Mouse (Mus musculus) stomach, embryonic 14.5 days (tissue): Measurements from ENCODE around the gene Usb1. TPM values are rescaled to one million over a fixed set of nuclear protein-coding genes. Genes with fewer than 3 reads are reported as not detected.

ENCODE experiments used
- ATAC-seq: fragments of 200-750 bp; cut with Nextera tagmentation; 2 replicates; pipeline ENCODE4 v1.8.0; 2017; ENCODE audit warnings: low read depth, moderate TSS enrichment; ENCODE audit not compliant: insufficient number of reproducible peaks, insufficient read depth, low FRiP score
- H3K27ac ChIP-seq: fragments of 300-500 bp; sonication (generic); 2 replicates; pipeline ENCODE4 v1.5.1; 2014; ENCODE audit warnings: mild to moderate bottlenecking, low read length, moderate library complexity, mixed read lengths
- H3K27me3 ChIP-seq: fragments of 300-500 bp; sonication (generic); 2 replicates; pipeline ENCODE4 v1.6.1; 2014; ENCODE audit warnings: low read length, control low read depth, mixed read lengths; ENCODE audit not compliant: control insufficient read depth, insufficient read depth
- H3K36me3 ChIP-seq: fragments of 300-500 bp; sonication (generic); 2 replicates; pipeline ENCODE4 v1.6.1; 2014; ENCODE audit warnings: mild to moderate bottlenecking, control low read depth, low read length, moderate library complexity, mixed read lengths; ENCODE audit not compliant: control insufficient read depth, insufficient read depth
- H3K4me1 ChIP-seq: fragments of 300-500 bp; sonication (generic); 2 replicates; pipeline ENCODE4 v1.6.1; 2014; ENCODE audit warnings: low read length, control low read depth, mixed read lengths; ENCODE audit not compliant: control insufficient read depth, insufficient read depth
- H3K4me2 ChIP-seq: fragments of 300-500 bp; sonication (generic); replicated peaks from 2 replicates; pipeline ENCODE4 v1.6.1; 2014; ENCODE audit warnings: low read depth, low read length, control low read depth
- H3K4me3 ChIP-seq: fragments of 300-500 bp; sonication (generic); 2 replicates; pipeline ENCODE4 v1.5.1; 2014; ENCODE audit warnings: low read depth, low read length, control low read depth
- H3K9ac ChIP-seq: fragments of 300-500 bp; sonication (generic); replicated peaks from 2 replicates; pipeline ENCODE4 v1.6.1; 2014; ENCODE audit warnings: low read depth, mild to moderate bottlenecking, control low read depth, low read length, moderate library complexity, mixed read lengths
- H3K9me3 ChIP-seq: fragments of 300-500 bp; sonication (generic); 2 replicates; pipeline ENCODE4 v1.6.1; 2016; ENCODE audit warnings: low read depth, low read length, control low read depth; ENCODE audit not compliant: control insufficient read depth
- WGBS: fragments of 180-500 bp; shearing (Covaris S2); extraction: QIAGEN DNeasy Blood & Tissue Kit; methylation state at CpG from one replicate; pipeline ENCODE4 v1.1.7; 2014; 5-methylcytosine and 5-hydroxymethylcytosine counted together
- polyA plus RNA-seq: library from polyadenylated mRNA; unstranded; fragments of >200 nt; fragmentation: Nextera tagmentation; extraction: Ambion mirVana; gene quantifications from 2 replicates; pipeline ENCODE4 v1.2.1, GENCODE M21; 2014

The Usb1 gene
- polyA plus RNA-seq, 1 experiment from 2014 or later = 38.0 TPM

DNA sequence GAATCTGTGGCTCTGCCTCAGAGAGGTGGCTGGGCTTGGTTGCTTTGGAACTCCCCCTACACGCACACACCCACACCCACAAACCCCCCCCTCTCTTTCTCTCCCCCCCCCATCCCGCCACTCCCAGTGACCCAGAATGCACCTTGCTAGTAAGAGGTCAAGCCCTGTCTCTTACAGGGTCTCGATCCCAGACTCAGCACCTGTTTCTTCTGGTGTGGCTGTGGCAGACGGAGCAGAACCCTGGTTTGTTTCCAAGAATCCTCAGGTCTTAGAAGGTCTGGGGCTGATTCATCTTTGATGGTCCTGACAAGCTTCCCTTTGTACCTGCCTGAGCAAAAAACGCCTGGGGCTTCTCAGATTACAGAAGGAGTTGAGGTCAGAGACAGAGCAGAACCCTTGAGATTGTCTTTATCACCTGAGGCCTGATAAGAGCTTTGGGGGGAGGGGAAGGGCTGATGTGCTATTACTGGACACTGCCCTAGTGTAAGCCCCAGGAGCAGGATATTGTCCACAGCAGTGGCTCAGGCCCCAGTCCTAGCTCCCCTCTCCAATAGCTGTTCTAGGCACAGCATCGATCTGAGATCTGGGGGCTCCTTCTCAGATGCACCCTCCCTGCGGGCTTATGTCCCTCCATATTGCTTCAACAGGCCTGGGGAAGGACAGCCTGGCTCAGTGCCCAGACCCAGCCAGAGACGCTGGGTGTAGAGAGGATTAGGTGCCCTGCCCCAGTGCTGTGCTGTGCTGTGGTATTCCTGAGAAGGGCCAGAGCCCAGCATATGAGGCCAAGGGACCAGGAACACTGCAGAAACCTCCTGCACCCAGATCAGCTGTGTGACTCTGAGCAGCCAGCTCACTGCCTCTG is 26.7 kb downstream of the Usb1 start:
- Histone ChIP-seq H3K9ac (0 out of 2 replicates have a peak overlapping the region, but pooled peaks have one; percentile 3), H3K4me3 (no peak overlapping the region), H3K9me3 (no peaks in the 10 kb centered on the region; the same call in 1 of the 2 replicates), H3K4me1 (peaks cover 21% of the 10 kb centered on the region), H3K27ac (peak overlapping the region; percentile 63; the same call in 1 of the 2 replicates), H3K36me3 (no peaks in the 10 kb centered on the region), H3K27me3 (0 out of 2 replicates have a peak, but pooled peaks cover 1% of the 10 kb centered on the region), H3K4me2 (no peak overlapping the region)
- 36% methylated on average over 7 of the region's 8 CpGs for WGBS
- ATAC-seq = peak; percentile 34

DNA sequence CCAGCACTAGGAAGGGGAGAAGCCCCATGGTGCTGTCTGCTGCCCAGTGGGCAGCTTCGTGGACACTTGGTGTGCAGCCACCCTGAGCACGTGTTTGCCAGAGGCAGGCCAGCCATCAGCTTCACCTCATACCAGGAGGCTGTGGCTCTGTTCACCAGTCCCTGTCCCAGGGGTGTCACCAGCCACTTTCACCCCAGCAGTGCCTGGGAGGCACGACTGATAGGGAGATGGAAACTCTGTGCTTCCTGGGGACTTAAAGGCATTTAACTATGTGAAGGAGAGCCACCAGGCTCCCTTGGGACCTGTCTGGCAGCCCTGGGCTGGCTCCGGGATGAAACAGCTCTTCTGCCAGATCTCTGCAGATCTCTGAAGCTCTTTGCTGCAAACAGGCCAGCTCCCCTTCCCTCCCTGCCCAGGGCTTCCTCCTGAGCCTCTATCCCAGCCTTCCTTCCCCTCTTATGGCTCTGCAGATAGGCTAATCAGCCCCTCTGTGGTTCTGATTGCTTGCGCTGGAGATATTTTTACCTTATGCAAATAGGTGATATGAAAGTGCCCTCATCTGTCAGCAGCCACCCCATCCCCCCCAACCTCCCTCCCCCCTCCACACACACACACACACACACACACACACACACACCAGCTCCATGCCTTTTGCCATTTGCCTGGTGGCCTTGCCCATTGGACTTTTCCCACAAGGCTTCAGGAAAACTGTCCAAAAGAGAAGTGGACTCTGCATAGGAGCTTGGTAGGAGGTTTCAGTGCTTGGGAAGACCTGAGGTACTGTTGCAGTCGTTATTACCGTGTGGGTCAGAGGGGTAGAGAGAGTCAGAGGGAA is 28.3 kb downstream of the Usb1 start:
- Histone ChIP-seq H3K9me3 (no peaks in the 10 kb centered on the region; the same call in 1 of the 2 replicates), H3K4me2 (no peak overlapping the region), H3K9ac (no peak overlapping the region), H3K4me3 (no peak overlapping the region), H3K27ac (peak overlapping the region; percentile 58; the same call in 1 of the 2 replicates), H3K27me3 (no peaks in the 10 kb centered on the region), H3K4me1 (peaks cover 21% of the 10 kb centered on the region), H3K36me3 (no peaks in the 10 kb centered on the region)
- ATAC-seq = 0 out of 2 replicates have a peak, but pooled peaks have one; percentile 25
- WGBS = 48% methylated on average over 7 of the region's 7 CpGs

DNA sequence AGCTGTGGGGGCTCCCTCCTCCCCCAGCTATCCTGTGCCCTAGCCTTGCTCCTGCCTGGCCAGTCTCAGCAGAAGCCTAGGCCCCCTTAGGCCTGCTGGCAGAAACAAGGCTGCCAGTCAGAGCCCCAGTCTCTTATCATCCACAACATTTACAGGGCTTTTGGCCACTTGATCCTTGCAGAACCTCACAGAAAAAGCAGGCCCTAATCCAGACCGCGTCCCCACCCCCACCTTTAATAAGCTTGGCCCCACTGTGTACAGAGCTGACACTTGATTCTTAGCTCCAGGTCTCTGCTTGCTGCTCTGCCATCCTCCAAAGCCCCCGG is 28.9 kb downstream of the Usb1 start:
- Histone ChIP-seq H3K4me2 (no peak overlapping the region), H3K9me3 (no peaks in the 10 kb centered on the region; the same call in 1 of the 2 replicates), H3K36me3 (no peaks in the 10 kb centered on the region), H3K27me3 (no peaks in the 10 kb centered on the region), H3K27ac (no peak overlapping the region), H3K9ac (no peak overlapping the region), H3K4me3 (no peak overlapping the region), H3K4me1 (peaks cover 21% of the 10 kb centered on the region)
- WGBS = 63% methylated on average over 3 of the region's 3 CpGs
- ATAC-seq = no peak

DNA sequence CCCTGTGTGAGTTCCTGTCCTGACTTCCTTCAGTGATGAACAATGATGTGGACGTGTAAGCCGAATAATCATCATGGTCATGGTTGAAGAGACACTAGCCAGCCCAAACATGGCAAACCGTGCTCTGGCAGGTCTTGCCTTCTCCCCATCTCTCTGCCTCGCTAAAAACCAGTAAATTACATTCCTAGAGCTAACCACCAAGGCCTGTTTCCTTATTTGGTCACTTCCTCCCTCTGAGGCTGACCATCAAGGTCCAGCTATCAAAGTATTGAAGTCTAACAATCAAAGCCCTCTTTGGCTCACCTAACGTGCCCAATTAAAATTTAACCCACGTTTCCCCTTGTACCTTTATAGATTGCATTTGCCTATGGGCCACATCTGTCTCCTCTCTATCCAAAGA is 30.2 kb downstream of the Usb1 start:
- H3K36me3 ChIP-seq = no peaks in the 10 kb centered on the region
- H3K4me2 ChIP-seq = no peak overlapping the region
- 61% methylated on average over 6 of the region's 6 CpGs for WGBS
- no peaks in the 10 kb centered on the region for H3K27me3 ChIP-seq
- no peak overlapping the region for H3K9ac ChIP-seq
- H3K4me3 ChIP-seq = no peak overlapping the region
- H3K27ac ChIP-seq = no peak overlapping the region
- peaks cover 21% of the 10 kb centered on the region for H3K4me1 ChIP-seq
- no peak for ATAC-seq
- no peaks in the 10 kb centered on the region; the same call in 1 of the 2 replicates for H3K9me3 ChIP-seq

DNA sequence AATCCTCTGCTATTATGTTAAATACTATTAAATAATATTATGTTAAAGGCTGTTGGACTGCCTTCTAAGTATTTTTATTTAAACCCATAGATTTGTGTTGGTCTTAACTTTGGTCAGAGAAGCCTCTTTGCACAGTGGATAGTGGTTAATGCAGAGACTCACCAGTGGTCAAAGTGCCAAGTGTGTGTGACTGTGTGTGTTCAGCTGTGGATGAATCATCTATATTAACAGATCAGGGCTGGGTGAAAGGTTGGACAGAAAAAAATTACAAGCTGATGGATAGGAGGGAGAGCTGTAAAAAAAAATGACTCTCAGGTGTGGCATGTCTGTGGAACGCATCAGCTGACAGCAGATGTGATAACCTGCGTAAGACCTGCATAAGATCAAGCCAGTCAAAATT is 31.8 kb downstream of the Usb1 start:
- Histone ChIP-seq H3K4me2 (no peak overlapping the region), H3K27ac (no peak overlapping the region), H3K9me3 (no peaks in the 10 kb centered on the region; the same call in 1 of the 2 replicates), H3K4me1 (peaks cover 16% of the 10 kb centered on the region; the same call in 1 of the 2 replicates), H3K4me3 (no peak overlapping the region), H3K9ac (no peak overlapping the region), H3K36me3 (no peaks in the 10 kb centered on the region), H3K27me3 (no peaks in the 10 kb centered on the region)
- no peak for ATAC-seq
- 95% methylated on average over 2 of the region's 2 CpGs for WGBS

DNA sequence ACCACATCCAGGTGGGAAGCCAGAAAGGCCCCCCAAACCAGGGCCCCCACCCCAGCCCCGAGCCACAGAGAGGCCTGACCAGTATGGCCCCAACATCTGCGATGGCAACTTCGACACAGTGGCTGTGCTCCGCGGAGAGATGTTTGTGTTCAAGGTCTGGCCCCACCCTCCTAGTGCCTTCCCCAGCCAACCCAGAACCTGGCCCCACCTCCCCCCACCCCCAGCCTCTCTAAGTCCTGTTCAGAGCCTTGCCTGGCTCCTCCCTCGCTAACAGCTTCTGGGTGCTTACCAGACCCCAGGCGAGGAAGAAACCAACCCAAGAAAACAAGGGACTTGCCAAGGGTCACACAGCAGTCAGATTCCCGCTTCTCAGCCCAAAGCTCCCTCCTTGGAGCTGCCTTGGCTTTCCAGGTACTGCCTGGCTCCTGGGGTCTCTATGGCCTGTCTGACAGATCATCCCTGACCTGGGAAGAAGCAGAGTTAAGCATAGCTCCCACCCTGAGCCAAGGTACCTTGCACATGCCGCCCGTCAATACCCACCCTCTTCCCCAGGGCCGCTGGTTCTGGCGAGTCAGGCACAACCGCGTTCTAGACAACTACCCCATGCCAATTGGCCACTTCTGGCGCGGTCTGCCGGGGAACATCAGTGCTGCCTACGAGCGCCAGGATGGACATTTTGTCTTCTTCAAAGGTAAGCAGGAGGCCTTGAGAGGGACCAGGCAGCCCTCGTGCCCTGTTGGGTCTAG is 37.7 kb downstream of the Usb1 start:
- peak overlapping the region; percentile 51 for H3K4me2 ChIP-seq
- H3K27me3 ChIP-seq = no peaks in the 10 kb centered on the region
- H3K4me3 ChIP-seq = peak overlapping the region; percentile 10; the same call in 1 of the 2 replicates
- no peak overlapping the region; the same call in 1 of the 2 replicates for H3K27ac ChIP-seq
- H3K9me3 ChIP-seq = no peaks in the 10 kb centered on the region
- H3K4me1 ChIP-seq = peaks cover 12% of the 10 kb centered on the region; the same call in 1 of the 2 replicates
- ATAC-seq = peak; percentile 86
- H3K36me3 ChIP-seq = peaks cover 9% of the 10 kb centered on the region; the same call in 1 of the 2 replicates
- H3K9ac ChIP-seq = no peak overlapping the region; the same call in 1 of the 2 replicates
- 44% methylated on average over 20 of the region's 20 CpGs for WGBS

DNA sequence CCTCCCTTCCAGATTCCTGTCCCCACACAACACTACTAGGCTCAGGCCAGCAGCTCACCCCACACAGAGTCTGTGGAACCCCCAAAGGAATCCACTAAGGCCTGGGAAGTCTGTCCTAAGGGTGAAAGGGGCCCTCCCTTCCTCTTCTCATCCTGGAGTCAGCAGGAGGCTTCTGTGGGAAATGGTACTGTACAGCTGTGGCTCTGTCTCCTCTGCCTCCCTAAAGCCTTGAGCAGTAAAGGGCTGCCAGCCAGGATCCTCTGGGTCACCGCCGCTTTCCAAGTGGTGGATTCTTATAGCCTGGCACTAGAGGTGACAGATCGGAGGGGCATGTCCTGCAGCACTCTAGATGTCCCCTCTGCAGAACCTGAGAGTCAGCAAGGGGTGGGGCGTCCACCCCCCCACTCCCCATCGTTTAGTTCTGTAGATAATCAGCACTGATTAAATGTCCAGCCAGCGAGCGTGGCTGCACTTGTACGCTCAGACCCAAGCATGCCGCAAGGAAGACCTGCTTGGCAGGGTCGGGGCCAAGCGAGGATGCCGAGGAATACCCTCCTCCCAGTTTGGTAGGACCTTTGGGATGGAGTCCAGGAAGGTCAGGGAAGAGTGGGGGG is 41.4 kb downstream of the Usb1 start:
- Histone ChIP-seq H3K4me2 (no peak overlapping the region), H3K9me3 (no peaks in the 10 kb centered on the region), H3K36me3 (peaks cover 9% of the 10 kb centered on the region; the same call in 1 of the 2 replicates), H3K27me3 (no peaks in the 10 kb centered on the region), H3K9ac (no peak overlapping the region), H3K4me1 (peaks cover 25% of the 10 kb centered on the region), H3K27ac (no peak overlapping the region), H3K4me3 (no peak overlapping the region)
- 71% methylated on average over 12 of the region's 12 CpGs for WGBS
- ATAC-seq = no peak
